In the genomic region with DNA sequence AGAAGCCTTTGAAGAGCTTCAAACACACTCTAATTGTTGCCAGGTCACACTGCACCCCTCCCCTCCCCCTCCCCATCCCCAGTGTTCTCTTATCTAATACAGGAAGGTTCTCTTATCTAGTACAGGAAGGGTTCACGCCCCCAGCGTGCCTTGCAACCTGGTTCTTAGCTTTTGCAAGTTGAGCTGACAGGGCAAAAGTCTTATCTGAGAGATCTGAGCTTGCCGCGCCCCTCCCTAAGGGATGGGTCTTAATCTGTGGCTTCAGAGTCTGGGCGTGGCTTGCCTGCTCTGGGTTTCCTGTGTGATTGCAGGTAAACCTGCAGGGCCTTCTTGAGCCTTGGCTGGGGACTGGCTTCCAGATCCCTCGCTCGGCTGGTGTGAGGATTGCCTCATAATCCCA, we compare ENCODE assay signal across 8 mouse cellular contexts. TPM values are rescaled to one million over a fixed set of nuclear protein-coding genes. Genes with fewer than 3 reads are reported as not detected.
DNase-seq lines count a peak whose midpoint lies in the region; ATAC-seq lines count a peak whose summit lies in the region.
"Had no signal": no experiment of that assay in that cellular context is flagged by ENCODE, and none has a peak within 500 bp of the region (broad histone marks: within the 10 kb centered on the region; RNA-seq: fewer than 3 reads in every experiment).

No protein-coding gene starts in this region.

- H3K9me3 ChIP-seq in midbrain, embryonic 10.5 days (replicated peaks) = peaks cover 12% of the 10 kb centered on the region; the same call in 1 of the 2 replicates
- H3K9me3 ChIP-seq in midbrain, embryonic 15.5 days = no peaks in the 10 kb centered on the region
- H3K9me3 ChIP-seq: neural tube, embryonic 12.5 days had no signal

- no peaks in the 10 kb centered on the region for H3K36me3 ChIP-seq in midbrain, embryonic 10.5 days
- H3K36me3 ChIP-seq in midbrain, embryonic 15.5 days (replicated peaks) = no peaks in the 10 kb centered on the region
- H3K36me3 ChIP-seq: neural tube, embryonic 12.5 days had no signal

- 26% methylated on average over 7 of the region's 7 CpGs for WGBS in midbrain, embryonic 10.5 days
- WGBS in midbrain, embryonic 15.5 days = 38% methylated on average over 7 of the region's 7 CpGs

- peaks cover 35% of the 10 kb centered on the region for H3K4me1 ChIP-seq in midbrain, embryonic 10.5 days
- H3K4me1 ChIP-seq in midbrain, embryonic 15.5 days = 0 out of 2 replicates have a peak, but pooled peaks cover 3% of the 10 kb centered on the region

- H3K27ac ChIP-seq in midbrain, embryonic 10.5 days (replicated peaks) = 0 out of 2 replicates have a peak overlapping the region, but pooled peaks have one; percentile 28
- no peak overlapping the region for H3K27ac ChIP-seq in midbrain, embryonic 15.5 days
- H3K27ac ChIP-seq: neural tube, embryonic 12.5 days had no signal

- H3K9ac ChIP-seq in midbrain, embryonic 15.5 days = no peak overlapping the region
- H3K9ac ChIP-seq: neural tube, embryonic 12.5 days had no signal

- H3K27me3 ChIP-seq in midbrain, embryonic 10.5 days (ENCODE audit: low read depth, poor library complexity, severe bottlenecking) = peaks cover 55% of the 10 kb centered on the region
- peaks cover 6% of the 10 kb centered on the region; the same call in 1 of the 2 replicates for H3K27me3 ChIP-seq in midbrain, embryonic 15.5 days (replicated peaks)

- ATAC-seq in midbrain, embryonic 15.5 days (replicated peaks) = no peak
- peak; percentile 91 for ATAC-seq in inflammation-experienced regulatory T-cells, adult 6 months

- intact Hi-C loops in left cerebral cortex, postnatal 36 days (cut with DNase I) = no loop called here

- H3K4me2 ChIP-seq in midbrain, embryonic 15.5 days = no peak overlapping the region

- no peak overlapping the region for H3K4me3 ChIP-seq in midbrain, embryonic 10.5 days
- no peak overlapping the region for H3K4me3 ChIP-seq in midbrain, embryonic 15.5 days
- H3K4me3 ChIP-seq: neural tube, embryonic 12.5 days had no signal

- DNase-seq in midbrain, embryonic 10.5 days (ENCODE audit: low spot score) = no peak
- peak; percentile 63 for DNase-seq in lung, postnatal 36 days
- DNase-seq in thymus, postnatal 4 days = peak; percentile 83
- no peak for DNase-seq in cerebellum, adult 18-20 months
- no peak for DNase-seq in left cerebral cortex, postnatal 36 days (ENCODE audit: low spot score in 2 of 2)

RNA-seq across cellular contexts. Expression of a gene that starts 9.2 kb away (rescaled TPM):
- 17.5 and 17.6 TPM in 2 replicates for polyA plus RNA-seq in midbrain, embryonic 10.5 days (2016; fragmentation: Nextera tagmentation; extraction: Ambion mirVana)
- polyA plus RNA-seq in midbrain, embryonic 15.5 days (2015; fragmentation: Nextera tagmentation; extraction: Ambion mirVana) = 13.2 and 13.5 TPM in 2 replicates
- polyA plus RNA-seq in inflammation-experienced regulatory T-cells, adult 6 months (2017; shearing (Covaris generic)) = 10 to 100 TPM in 2 of 3 experiments, 1 to 10 TPM in 1; 6.3 to 11.2 (median 10.5) TPM
- 10 to 100 TPM; 33.3 to 34.9 TPM for total RNA-seq in left cerebral cortex, postnatal 36 days (2021)

Comparison
In these comparisons a context has a peak if more than half of its experiments do, and no peak if none do; other contexts are left out.
1. DNase-seq: peak in lung, postnatal 36 days (single experiment) and thymus, postnatal 4 days (single experiment); none in midbrain, embryonic 10.5 days (single experiment), cerebellum, adult 18-20 months (0 of 2) and left cerebral cortex, postnatal 36 days (0 of 2).